Mouse (Mus musculus): ENCODE data around the gene Olfml3. TPM values are rescaled to one million over a fixed set of nuclear protein-coding genes. Genes with fewer than 3 reads are reported as not detected.

Gene Olfml3
- total and polyA plus RNA-seq, 2 experiments from 2014 or later = 10.1 to 10.8 TPM

DNA sequence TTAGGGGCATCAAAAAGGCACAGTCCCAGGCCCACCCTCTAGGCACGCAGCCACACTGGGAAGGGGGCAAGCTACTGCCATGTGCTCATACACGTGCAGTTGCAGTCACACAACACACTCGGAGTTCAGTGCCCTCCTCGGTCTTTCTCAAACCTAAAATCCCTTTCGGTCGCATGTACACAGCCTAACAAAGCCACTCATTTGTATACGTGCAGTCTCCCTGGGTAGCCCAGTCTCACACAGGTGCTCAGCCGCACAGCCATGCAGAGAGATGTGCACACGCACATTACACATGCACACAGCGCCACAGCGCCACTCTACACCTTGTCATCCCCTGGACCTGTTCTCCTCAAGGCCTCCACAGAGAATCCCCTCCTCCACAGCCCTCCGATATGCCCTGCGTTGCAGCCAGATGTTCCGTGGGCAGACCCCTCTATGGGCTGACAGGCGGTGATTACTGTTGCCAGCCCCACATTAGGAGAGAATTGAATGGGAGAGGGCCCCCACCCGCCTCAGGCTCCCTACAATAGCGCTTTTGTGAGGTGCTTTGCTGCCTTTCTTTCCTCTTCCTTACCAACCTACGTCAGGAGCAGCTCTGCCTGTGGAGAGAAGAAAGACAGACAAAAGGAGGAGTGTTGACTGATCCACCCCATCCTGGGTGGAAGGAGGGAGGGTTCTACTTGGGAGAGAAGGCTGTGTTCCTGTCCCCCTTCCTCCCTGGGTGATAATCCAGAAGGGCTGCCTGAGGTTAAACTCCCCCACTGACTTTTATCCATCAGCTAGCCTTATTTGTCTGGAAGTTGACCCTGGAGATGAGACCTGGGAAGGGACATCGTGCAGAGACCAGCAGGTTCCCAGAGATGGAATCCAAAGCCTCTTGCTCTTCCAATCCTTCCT lies 3.8 kb downstream of the Olfml3 start:
- DNase-seq (ENCODE audit: low spot score) = peak; percentile 74
- 6% methylated on average over 19 of the region's 19 CpGs for WGBS
- H3K27me3 ChIP-seq (ENCODE audit: insufficient read depth, low read length) = no peaks in the 10 kb centered on the region
- peaks cover 35% of the 10 kb centered on the region for H3K4me1 ChIP-seq (ENCODE audit: insufficient read depth, low read length)
- H3K27ac ChIP-seq = peak overlapping the region; percentile 22; the same call in 1 of the 2 replicates
- no peaks in the 10 kb centered on the region for H3K36me3 ChIP-seq (ENCODE audit: insufficient read depth, low read length)
- H3K9me3 ChIP-seq (ENCODE audit: low read length) = no peaks in the 10 kb centered on the region
- peak overlapping the region; percentile 50 for H3K4me2 ChIP-seq (ENCODE audit: low read depth, low read length)
- peak; percentile 74 for ATAC-seq
- peak; percentile 54 for TF ChIP-seq CTCF (IDR thresholded peaks at IDR 0.05; ENCODE audit: low read depth)
- no peak overlapping the region for H3K4me3 ChIP-seq (ENCODE audit: low read length)
- 0 out of 2 replicates have a peak overlapping the region, but pooled peaks have one; percentile 46 for H3K9ac ChIP-seq (replicated peaks; ENCODE audit: low read length)

DNA sequence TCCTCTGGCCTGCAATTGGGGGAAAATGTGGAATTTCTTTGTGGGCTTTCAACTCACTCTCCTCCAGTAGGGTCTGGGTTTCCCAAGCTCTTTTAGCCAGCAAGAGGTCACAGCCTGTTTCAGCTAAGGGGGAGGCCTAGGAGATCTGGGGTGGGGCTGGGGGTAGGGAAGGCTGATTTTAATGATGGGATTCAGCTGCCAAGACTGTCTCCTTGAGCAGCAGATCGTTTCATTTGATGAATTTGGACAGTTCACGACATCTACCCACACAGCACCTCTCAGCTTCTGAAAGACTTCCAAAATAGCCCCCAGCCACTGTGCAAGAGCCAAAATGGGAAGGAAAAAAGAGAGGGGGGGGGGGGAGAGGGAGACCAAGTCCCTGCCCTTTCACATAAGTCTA lies 4.6 kb downstream of the Olfml3 start:
- no peak overlapping the region for H3K4me3 ChIP-seq (ENCODE audit: low read length)
- H3K9ac ChIP-seq (replicated peaks; ENCODE audit: low read length) = no peak overlapping the region
- ATAC-seq = no peak
- H3K36me3 ChIP-seq (ENCODE audit: insufficient read depth, low read length) = no peaks in the 10 kb centered on the region
- DNase-seq (ENCODE audit: low spot score) = no peak
- H3K27me3 ChIP-seq (ENCODE audit: insufficient read depth, low read length) = no peaks in the 10 kb centered on the region
- no peak overlapping the region for H3K4me2 ChIP-seq (ENCODE audit: low read depth, low read length)
- TF ChIP-seq CTCF (IDR thresholded peaks at IDR 0.05; ENCODE audit: low read depth) = no peak
- H3K27ac ChIP-seq = no peak overlapping the region
- WGBS = 23% methylated on average over 2 of the region's 2 CpGs
- H3K4me1 ChIP-seq (ENCODE audit: insufficient read depth, low read length) = peaks cover 35% of the 10 kb centered on the region
- no peaks in the 10 kb centered on the region for H3K9me3 ChIP-seq (ENCODE audit: low read length)

DNA sequence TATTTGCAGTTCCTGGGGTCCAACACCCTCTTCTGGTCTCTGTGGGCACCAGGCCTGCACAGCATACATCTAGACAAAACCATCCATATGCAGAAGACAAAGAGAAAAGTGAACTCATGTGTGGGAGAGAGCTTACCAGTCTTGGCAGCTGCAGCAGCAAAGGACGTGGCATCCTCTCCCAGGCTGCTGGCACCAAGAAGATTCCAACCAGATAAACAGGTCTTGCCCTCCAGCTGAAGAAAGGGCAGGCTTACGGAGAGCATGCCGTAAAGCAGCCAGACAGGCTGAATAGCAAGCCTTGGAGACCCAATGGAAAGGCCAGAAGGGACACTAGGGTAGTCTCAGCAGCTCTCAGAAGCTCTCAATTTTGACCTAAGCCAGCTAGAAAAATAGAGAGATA lies 5.7 kb downstream of the Olfml3 start:
- H3K4me2 ChIP-seq (ENCODE audit: low read depth, low read length) = no peak overlapping the region
- ATAC-seq (no peak), DNase-seq (ENCODE audit: low spot score) (no peak)
- peaks cover 31% of the 10 kb centered on the region for H3K4me1 ChIP-seq (ENCODE audit: insufficient read depth, low read length)
- no peak for TF ChIP-seq CTCF (IDR thresholded peaks at IDR 0.05; ENCODE audit: low read depth)
- no peak overlapping the region for H3K9ac ChIP-seq (replicated peaks; ENCODE audit: low read length)
- H3K27me3 ChIP-seq (ENCODE audit: insufficient read depth, low read length) = no peaks in the 10 kb centered on the region
- no peak overlapping the region for H3K4me3 ChIP-seq (ENCODE audit: low read length)
- WGBS = 72% methylated on average over 3 of the region's 3 CpGs
- no peaks in the 10 kb centered on the region for H3K36me3 ChIP-seq (ENCODE audit: insufficient read depth, low read length)
- no peak overlapping the region for H3K27ac ChIP-seq
- no peaks in the 10 kb centered on the region for H3K9me3 ChIP-seq (ENCODE audit: low read length)

DNA sequence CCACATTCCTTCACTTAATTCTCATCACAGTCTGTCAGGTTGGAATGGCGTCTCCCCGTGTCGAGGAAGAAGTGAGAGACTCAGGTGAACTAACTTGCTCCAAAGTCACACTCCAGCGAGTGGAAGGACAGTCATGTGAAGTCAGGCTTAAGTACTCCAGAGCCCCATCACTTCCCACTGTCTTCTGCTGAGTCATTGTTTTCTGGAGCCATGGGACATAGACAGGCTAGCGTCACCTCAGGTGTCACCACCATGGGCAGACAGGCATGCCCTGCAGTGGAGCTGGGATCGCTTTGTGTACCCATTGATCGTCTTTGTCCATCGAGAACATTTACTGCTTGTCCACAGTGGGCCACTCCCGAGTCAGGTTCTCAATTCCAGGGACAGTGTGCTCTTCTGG lies 8.0 kb downstream of the Olfml3 start:
- Histone ChIP-seq H3K4me1 (ENCODE audit: insufficient read depth, low read length) (peaks cover 19% of the 10 kb centered on the region), H3K9ac (replicated peaks; ENCODE audit: low read length) (no peak overlapping the region), H3K4me3 (ENCODE audit: low read length) (no peak overlapping the region), H3K27ac (no peak overlapping the region), H3K27me3 (ENCODE audit: insufficient read depth, low read length) (no peaks in the 10 kb centered on the region), H3K36me3 (ENCODE audit: insufficient read depth, low read length) (no peaks in the 10 kb centered on the region), H3K4me2 (ENCODE audit: low read depth, low read length) (no peak overlapping the region), H3K9me3 (ENCODE audit: low read length) (no peaks in the 10 kb centered on the region)
- TF ChIP-seq CTCF (IDR thresholded peaks at IDR 0.05; ENCODE audit: low read depth) = no peak
- ATAC-seq = no peak
- 93% methylated on average over 9 of the region's 9 CpGs for WGBS
- no peak for DNase-seq (ENCODE audit: low spot score)

DNA sequence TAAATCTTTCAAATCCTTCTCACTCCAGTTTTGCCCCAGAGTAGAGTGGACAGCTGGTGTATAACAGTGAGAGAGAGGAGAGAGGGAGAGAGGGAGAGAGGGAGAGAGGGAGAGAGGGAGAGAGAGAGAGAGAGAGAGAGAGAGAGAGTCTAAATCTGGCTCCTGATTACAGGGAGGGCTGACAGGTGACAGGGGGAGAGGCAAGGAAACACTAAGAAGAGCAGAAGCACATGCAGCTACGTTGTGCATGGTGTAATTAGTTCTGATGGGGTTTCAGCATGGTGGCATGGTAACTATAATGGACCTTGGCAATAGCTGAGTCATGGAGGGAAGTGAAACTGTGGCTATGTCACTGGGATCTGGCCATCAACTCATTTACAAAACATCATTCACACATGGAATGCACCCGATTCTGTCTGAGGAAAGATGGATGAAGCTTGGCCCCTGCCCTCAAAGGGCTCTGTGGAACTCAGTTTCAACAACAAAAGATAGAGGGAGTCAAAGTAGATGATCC lies 9.9 kb downstream of the Olfml3 start:
- Histone ChIP-seq H3K36me3 (ENCODE audit: insufficient read depth, low read length) (no peaks in the 10 kb centered on the region), H3K9me3 (ENCODE audit: low read length) (no peaks in the 10 kb centered on the region), H3K4me2 (ENCODE audit: low read depth, low read length) (no peak overlapping the region), H3K9ac (replicated peaks; ENCODE audit: low read length) (no peak overlapping the region), H3K27me3 (ENCODE audit: insufficient read depth, low read length) (no peaks in the 10 kb centered on the region), H3K27ac (no peak overlapping the region), H3K4me1 (ENCODE audit: insufficient read depth, low read length) (no peaks in the 10 kb centered on the region), H3K4me3 (ENCODE audit: low read length) (no peak overlapping the region)
- ATAC-seq = no peak
- 43% methylated on average over 2 of the region's 2 CpGs for WGBS
- no peak for DNase-seq (ENCODE audit: low spot score)
- no peak for TF ChIP-seq CTCF (IDR thresholded peaks at IDR 0.05; ENCODE audit: low read depth)

DNA sequence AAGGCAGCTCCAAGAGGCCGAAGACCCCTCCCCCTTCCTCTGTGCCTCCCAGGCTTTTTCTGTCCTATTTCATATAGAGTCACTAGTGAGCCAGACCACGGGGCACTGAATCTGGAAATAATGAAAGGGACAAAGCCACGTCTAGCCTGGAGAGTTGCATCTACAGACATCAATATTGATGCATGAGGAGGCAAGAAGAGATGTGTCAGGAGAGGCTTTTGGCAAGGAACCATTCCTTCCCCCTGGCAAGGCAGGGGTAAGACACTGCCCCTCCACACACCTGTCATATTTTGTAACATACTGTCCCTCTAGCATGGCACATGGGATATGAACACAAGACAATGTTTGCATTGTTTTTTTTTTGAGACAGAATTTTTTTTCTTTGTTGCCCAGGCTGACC lies 11.2 kb downstream of the Olfml3 start:
- ATAC-seq = no peak

DNA sequence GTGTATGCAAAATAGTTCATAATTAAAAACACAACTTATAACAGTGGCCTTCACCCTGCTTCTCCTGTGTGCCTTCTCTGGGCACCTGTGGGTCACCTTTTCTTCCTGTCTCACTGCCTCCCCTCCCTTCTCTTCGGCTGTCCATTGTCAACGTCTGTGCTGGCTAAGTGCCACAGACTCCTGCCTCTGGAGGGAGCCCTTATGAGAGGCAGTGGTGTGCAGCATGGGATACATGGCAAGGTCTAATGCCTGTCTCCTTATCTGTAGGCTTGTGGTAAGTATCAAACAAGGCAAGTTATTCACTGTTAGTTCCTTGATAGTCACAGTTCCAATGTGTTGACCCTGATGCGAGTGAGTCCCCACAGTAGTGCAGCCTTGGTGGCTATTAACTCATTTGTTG lies 13.7 kb downstream of the Olfml3 start:
- H3K27ac ChIP-seq = no peak overlapping the region
- no peak for ATAC-seq
- WGBS = 50% methylated on average over 3 of the region's 3 CpGs
- no peaks in the 10 kb centered on the region for H3K36me3 ChIP-seq (ENCODE audit: insufficient read depth, low read length)
- H3K4me1 ChIP-seq (ENCODE audit: insufficient read depth, low read length) = no peaks in the 10 kb centered on the region
- TF ChIP-seq CTCF (IDR thresholded peaks at IDR 0.05; ENCODE audit: low read depth) = peak; percentile 17; the same call in 1 of the 2 replicates
- H3K4me3 ChIP-seq (ENCODE audit: low read length) = no peak overlapping the region
- no peak overlapping the region for H3K9ac ChIP-seq (replicated peaks; ENCODE audit: low read length)
- DNase-seq (ENCODE audit: low spot score) = no peak
- H3K9me3 ChIP-seq (ENCODE audit: low read length) = no peaks in the 10 kb centered on the region
- no peak overlapping the region for H3K4me2 ChIP-seq (ENCODE audit: low read depth, low read length)
- no peaks in the 10 kb centered on the region for H3K27me3 ChIP-seq (ENCODE audit: insufficient read depth, low read length)

More for the DNA sequence above, 11.2 kb downstream of the Olfml3 start:
- Histone ChIP-seq H3K27ac (no peak overlapping the region), H3K36me3 (ENCODE audit: insufficient read depth, low read length) (no peaks in the 10 kb centered on the region), H3K4me1 (ENCODE audit: insufficient read depth, low read length) (no peaks in the 10 kb centered on the region), H3K27me3 (ENCODE audit: insufficient read depth, low read length) (no peaks in the 10 kb centered on the region), H3K9ac (replicated peaks; ENCODE audit: low read length) (no peak overlapping the region), H3K9me3 (ENCODE audit: low read length) (no peaks in the 10 kb centered on the region), H3K4me3 (ENCODE audit: low read length) (no peak overlapping the region), H3K4me2 (ENCODE audit: low read depth, low read length) (no peak overlapping the region)
- DNase-seq (ENCODE audit: low spot score) = no peak
- no peak for TF ChIP-seq CTCF (IDR thresholded peaks at IDR 0.05; ENCODE audit: low read depth)
- 35% methylated on average over 3 of the region's 3 CpGs for WGBS

Data from hindbrain, postnatal 0 days (tissue).